Mouse (Mus musculus) heart, postnatal 0 days (tissue): ENCODE results near the gene Slc44a1.

Experiments
- CTCF ChIP-seq: IDR thresholded peaks from 2 replicates; pipeline ENCODE4 v1.5.1; 2016; ENCODE audit warnings: antibody characterized with exemption, control low read depth, low read depth
- EP300 ChIP-seq: IDR thresholded peaks from 2 replicates; pipeline ENCODE4 v1.6.1; 2016; ENCODE audit warnings: antibody characterized with exemption, low read depth

- no peak for TF ChIP-seq CTCF
- TF ChIP-seq EP300, result no peak
Observed at GRCm38 (mm10) chr4:53543421-53543820, 103.2 kb downstream of the Slc44a1 start.
